Mouse (Mus musculus) c-Kit-positive CD71-positive TER-119-negative erythroid progenitor cells, embryonic 14.5 days (primary cell): ENCODE data around the gene Snapc4.
A peak's percentile ranks its signal among the peaks of the same experiment; 100 is the strongest.
"Not testable (repeated sequence)": the region's sequence is repeated elsewhere in the genome, so short reads cannot be mapped to it uniquely, and the experiment has no call there.

Source experiments
- DNase-seq: peaks from one replicate; pipeline ENCODE4 v3.0.0-alpha.2; 2013; ENCODE audit warnings: low read depth

Snapc4 gene

GRCm38 (mm10) chr2:26380131-26380771 lies at the start of gene Snapc4:
Snapc4 (minus strand) TSS chr2:26380653.
- peak; percentile 79 for DNase-seq

GRCm38 (mm10) chr2:26429851-26430250 lies 49.4 kb upstream of the Snapc4 start:
- no peak for DNase-seq

- no peak for DNase-seq
Measured at GRCm38 (mm10) chr2:26424541-26424940, 44.1 kb upstream of the Snapc4 start.

GRCm38 (mm10) chr2:26423086-26423485 lies 42.6 kb upstream of the Snapc4 start:
- no peak for DNase-seq

GRCm38 (mm10) chr2:26421969-26422368 lies 41.5 kb upstream of the Snapc4 start:
- no peak for DNase-seq

- no peak for DNase-seq
Measured at GRCm38 (mm10) chr2:26418120-26418519, 37.7 kb upstream of the Snapc4 start.

- no peak for DNase-seq
Measured at GRCm38 (mm10) chr2:26417066-26417465, 36.6 kb upstream of the Snapc4 start.

- DNase-seq, result no peak
Measured at GRCm38 (mm10) chr2:26410931-26411411, 30.5 kb upstream of the Snapc4 start.

GRCm38 (mm10) chr2:26410091-26410490 lies 29.6 kb upstream of the Snapc4 start:
- no peak for DNase-seq

- DNase-seq, result no peak
Measured at GRCm38 (mm10) chr2:26409362-26409761, 28.9 kb upstream of the Snapc4 start.

GRCm38 (mm10) chr2:26408515-26409356 lies 28.3 kb upstream of the Snapc4 start, which contains the start of gene Inpp5e:
Inpp5e (minus strand) TSS chr2:26409203.
- DNase-seq, result peak; percentile 92

GRCm38 (mm10) chr2:26403306-26403705 lies 22.9 kb upstream of the Snapc4 start:
- no peak for DNase-seq

- no peak for DNase-seq
Measured at GRCm38 (mm10) chr2:26402265-26402664, 21.8 kb upstream of the Snapc4 start.

- no peak for DNase-seq
Measured at GRCm38 (mm10) chr2:26401023-26401422, 20.6 kb upstream of the Snapc4 start.

GRCm38 (mm10) chr2:26400296-26400695 lies 19.8 kb upstream of the Snapc4 start:
- DNase-seq, result no peak

- no peak for DNase-seq
Measured at GRCm38 (mm10) chr2:26399647-26400046, 19.2 kb upstream of the Snapc4 start.

GRCm38 (mm10) chr2:26398978-26399377 lies 18.5 kb upstream of the Snapc4 start:
- DNase-seq, result no peak

GRCm38 (mm10) chr2:26391617-26392016 lies 11.2 kb upstream of the Snapc4 start:
- DNase-seq, result no peak

GRCm38 (mm10) chr2:26390954-26391353 lies 10.5 kb upstream of the Snapc4 start:
- DNase-seq, result no peak

GRCm38 (mm10) chr2:26389154-26389690 lies 8.8 kb upstream of the Snapc4 start, which contains the start of the genes Entr1 and Pmpca:
Entr1 (minus strand) TSS chr2:26389316.
Pmpca (plus strand) TSS chr2:26389339.
- DNase-seq, result peak; percentile 68

GRCm38 (mm10) chr2:26388682-26389153 lies 8.3 kb upstream of the Snapc4 start:
- no peak for DNase-seq

GRCm38 (mm10) chr2:26387713-26388112 lies 7.3 kb upstream of the Snapc4 start:
- DNase-seq, result no peak

GRCm38 (mm10) chr2:26380871-26381270 lies 418 bp upstream of the Snapc4 start:
- not testable (repeated sequence) for DNase-seq
